Mouse (Mus musculus) intestine, postnatal 0 days (tissue): ENCODE measurements around the gene Rrp7a. TPM values are rescaled to one million over a fixed set of nuclear protein-coding genes. Genes with fewer than 3 reads are reported as not detected.

Experiments
- ATAC-seq: fragments of 200-750 bp; cut with Nextera tagmentation; 2 replicates; pipeline ENCODE4 v1.8.0; 2017; ENCODE audit warnings: mild to moderate bottlenecking, moderate TSS enrichment, moderate library complexity
- H3K27ac ChIP-seq: fragments of 300-500 bp; sonication (generic); 2 replicates; pipeline ENCODE4 v1.5.1; 2014; ENCODE audit warnings: mild to moderate bottlenecking, low read depth, low read length, moderate library complexity
- H3K27me3 ChIP-seq: fragments of 300-500 bp; sonication (generic); replicated peaks from 2 replicates; pipeline ENCODE4 v1.6.1; 2014; ENCODE audit warnings: low read length, mixed read lengths; ENCODE audit not compliant: control insufficient read depth, insufficient read depth
- H3K36me3 ChIP-seq: fragments of 300-500 bp; sonication (generic); 2 replicates; pipeline ENCODE4 v1.6.1; 2014; ENCODE audit warnings: mild to moderate bottlenecking, moderate library complexity; ENCODE audit not compliant: control insufficient read depth, insufficient read depth
- H3K4me1 ChIP-seq: fragments of 300-500 bp; sonication (generic); replicated peaks from 2 replicates; pipeline ENCODE4 v1.6.1; 2014; ENCODE audit warnings: antibody characterized with exemption, low read length, mixed read lengths; ENCODE audit not compliant: control insufficient read depth, insufficient read depth
- H3K4me2 ChIP-seq: fragments of 300-500 bp; sonication (generic); replicated peaks from 2 replicates; pipeline ENCODE4 v1.6.1; 2014; ENCODE audit warnings: low read depth, mild to moderate bottlenecking, moderate library complexity
- H3K4me3 ChIP-seq: fragments of 300-500 bp; sonication (generic); 2 replicates; pipeline ENCODE4 v1.5.1; 2014; ENCODE audit warnings: low read depth, low read length
- H3K9ac ChIP-seq: fragments of 300-500 bp; sonication (generic); 2 replicates; pipeline ENCODE4 v1.6.1; 2014; ENCODE audit warnings: mild to moderate bottlenecking, low read depth, low read length
- H3K9me3 ChIP-seq: fragments of 300-500 bp; sonication (generic); 2 replicates; pipeline ENCODE4 v1.6.1; 2016; ENCODE audit warnings: mixed run types; ENCODE audit not compliant: control insufficient read depth
- CTCF ChIP-seq: sonication (generic); IDR thresholded peaks from 2 replicates; pipeline ENCODE4 v1.5.1; 2016; ENCODE audit warnings: low read depth, mild to moderate bottlenecking, control low read depth, antibody characterized with exemption, moderate library complexity
- WGBS: fragments of 180-500 bp; shearing (Covaris S2); extraction: QIAGEN DNeasy Blood & Tissue Kit; methylation state at CpG from one replicate; pipeline ENCODE4 v1.1.7; 2014; 5-methylcytosine and 5-hydroxymethylcytosine counted together
- polyA plus RNA-seq: library from polyadenylated mRNA; unstranded; fragments of >200 nt; fragmentation: Nextera tagmentation; extraction: Ambion mirVana; gene quantifications from 2 replicates; pipeline ENCODE4 v1.2.1, GENCODE M21; 2015

Gene Rrp7a
- polyA plus RNA-seq, 1 experiment from 2014 or later: 32.7 TPM

DNA sequence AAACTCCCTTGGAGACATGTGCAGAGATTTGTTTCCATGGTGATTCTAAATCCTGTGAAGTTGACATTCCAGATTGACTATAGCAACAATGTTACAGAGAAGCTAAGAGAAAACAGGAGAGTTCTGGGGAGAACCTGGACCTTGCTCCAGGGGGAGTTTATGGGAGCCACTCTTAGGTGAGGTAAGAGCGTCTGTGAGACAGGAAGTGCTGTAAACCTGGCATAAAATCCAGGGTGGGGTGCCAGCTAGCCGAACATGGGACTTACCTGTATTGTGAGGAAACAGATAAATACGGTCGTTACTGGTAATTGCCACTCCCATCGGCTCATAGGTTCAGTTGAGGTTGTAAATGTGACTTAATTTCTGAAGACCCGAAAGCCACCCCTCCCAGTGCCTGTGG, 16.2 kb downstream of the Rrp7a start:
- Histone ChIP-seq H3K9ac (no peak overlapping the region), H3K4me2 (no peak overlapping the region), H3K4me1 (no peaks in the 10 kb centered on the region), H3K4me3 (no peak overlapping the region), H3K36me3 (peaks cover 22% of the 10 kb centered on the region), H3K9me3 (no peaks in the 10 kb centered on the region), H3K27me3 (no peaks in the 10 kb centered on the region), H3K27ac (no peak overlapping the region)
- WGBS: 38% methylated on average over 6 of the region's 6 CpGs
- peak; percentile 85 for ATAC-seq
- no peak for TF ChIP-seq CTCF

- no peak overlapping the region for H3K4me2 ChIP-seq
- no peaks in the 10 kb centered on the region for H3K9me3 ChIP-seq
- no peak overlapping the region for H3K9ac ChIP-seq
- H3K4me1 ChIP-seq: 0 out of 2 replicates have a peak, but pooled peaks cover 3% of the 10 kb centered on the region
- no peak overlapping the region for H3K27ac ChIP-seq
- 64% methylated on average over 1 of the region's 1 CpGs for WGBS
- TF ChIP-seq CTCF: no peak
- ATAC-seq: no peak
- H3K4me3 ChIP-seq: no peak overlapping the region
- no peaks in the 10 kb centered on the region for H3K27me3 ChIP-seq
- H3K36me3 ChIP-seq: peaks cover 11% of the 10 kb centered on the region
Measured at GRCm38 (mm10) chr15:83103111-83103510, 19.5 kb downstream of the Rrp7a start.

- 0% methylated on average over 8 of the region's 8 CpGs for WGBS
- ATAC-seq: no peak; the same call in 1 of the 2 replicates
- Histone ChIP-seq H3K4me3 (peak overlapping the region; percentile 54), H3K27ac (peak overlapping the region; percentile 31; the same call in 1 of the 2 replicates), H3K9me3 (no peaks in the 10 kb centered on the region), H3K4me1 (0 out of 2 replicates have a peak, but pooled peaks cover 3% of the 10 kb centered on the region), H3K27me3 (no peaks in the 10 kb centered on the region), H3K36me3 (peaks cover 3% of the 10 kb centered on the region), H3K9ac (peak overlapping the region; percentile 68), H3K4me2 (peak overlapping the region; percentile 86)
- no peak for TF ChIP-seq CTCF
Measured at GRCm38 (mm10) chr15:83100332-83100662, 22.3 kb downstream of the Rrp7a start.

DNA sequence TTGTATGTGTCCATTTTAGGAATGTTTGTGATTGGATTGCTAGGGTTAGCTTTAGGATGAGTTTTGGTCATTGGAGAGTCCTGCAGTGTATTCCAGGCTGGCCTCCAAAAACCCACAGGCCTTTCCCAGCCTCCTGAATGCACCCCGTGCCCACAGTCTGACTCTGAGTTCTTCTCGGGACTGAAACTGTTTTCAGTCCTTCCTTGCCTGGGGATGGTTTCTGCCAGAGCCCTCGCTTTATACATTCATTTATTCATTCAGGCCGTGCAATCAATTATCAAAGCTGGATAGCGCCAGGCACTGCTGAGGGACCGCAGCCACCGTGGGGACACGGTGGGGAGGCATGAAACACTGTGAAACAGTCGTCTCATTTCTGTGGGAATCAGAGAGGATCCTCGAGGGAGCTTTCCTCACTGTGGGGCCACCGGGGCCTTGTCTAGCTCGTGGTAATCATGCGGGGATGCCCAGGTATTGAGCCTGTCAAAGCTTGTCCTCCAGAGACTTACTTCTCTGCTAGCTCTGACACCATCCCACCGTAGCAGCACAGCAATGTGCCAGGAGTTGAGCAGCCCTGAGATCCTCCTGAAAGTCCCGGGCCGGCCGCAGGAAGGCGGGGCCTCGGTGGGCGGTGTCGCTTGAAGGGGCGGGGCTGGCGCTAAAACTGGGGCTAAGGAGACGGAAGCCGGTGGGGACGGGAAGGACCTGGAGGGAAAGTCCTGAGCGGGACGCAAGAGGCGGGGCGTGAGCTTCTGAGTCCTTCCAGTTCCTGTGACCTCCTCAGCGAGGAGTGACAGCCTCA, 22.9 kb downstream of the Rrp7a start:
- ATAC-seq: peak; percentile 89
- Histone ChIP-seq H3K27ac (peak overlapping the region; percentile 31; the same call in 1 of the 2 replicates), H3K4me1 (0 out of 2 replicates have a peak, but pooled peaks cover 3% of the 10 kb centered on the region), H3K9ac (peak overlapping the region; percentile 68), H3K36me3 (no peaks in the 10 kb centered on the region; the same call in 1 of the 2 replicates), H3K4me2 (peak overlapping the region; percentile 86), H3K4me3 (peak overlapping the region; percentile 54), H3K27me3 (no peaks in the 10 kb centered on the region), H3K9me3 (no peaks in the 10 kb centered on the region)
- no peak for TF ChIP-seq CTCF
- WGBS: 4% methylated on average over 31 of the region's 31 CpGs

DNA sequence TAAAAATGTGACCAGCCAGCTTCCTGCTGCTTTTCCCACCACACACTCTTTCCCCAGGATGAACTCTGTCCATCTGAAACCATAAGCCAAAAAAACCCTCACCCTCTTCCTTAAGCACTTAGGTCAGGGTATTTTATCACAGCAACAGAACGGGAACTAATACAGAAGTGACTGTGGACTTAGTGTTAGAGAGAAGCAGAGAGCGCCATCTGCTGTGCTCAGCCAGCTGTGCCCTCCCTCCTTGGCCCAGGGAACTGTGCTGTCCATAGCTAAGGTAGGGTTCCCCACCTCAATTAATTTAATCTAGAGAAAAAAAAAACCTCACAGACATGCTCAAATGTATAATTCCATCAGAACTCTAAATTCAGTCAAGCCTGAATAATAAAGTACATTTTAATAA, 26.7 kb downstream of the Rrp7a start:
- H3K9me3 ChIP-seq: no peaks in the 10 kb centered on the region
- ATAC-seq: no peak
- TF ChIP-seq CTCF: peak; percentile 73
- no peak overlapping the region for H3K4me2 ChIP-seq
- WGBS: 35% methylated on average over 2 of the region's 2 CpGs
- H3K4me1 ChIP-seq: 0 out of 2 replicates have a peak, but pooled peaks cover 3% of the 10 kb centered on the region
- H3K36me3 ChIP-seq: no peaks in the 10 kb centered on the region
- no peak overlapping the region for H3K9ac ChIP-seq
- H3K4me3 ChIP-seq: no peak overlapping the region
- no peaks in the 10 kb centered on the region for H3K27me3 ChIP-seq
- H3K27ac ChIP-seq: no peak overlapping the region

DNA sequence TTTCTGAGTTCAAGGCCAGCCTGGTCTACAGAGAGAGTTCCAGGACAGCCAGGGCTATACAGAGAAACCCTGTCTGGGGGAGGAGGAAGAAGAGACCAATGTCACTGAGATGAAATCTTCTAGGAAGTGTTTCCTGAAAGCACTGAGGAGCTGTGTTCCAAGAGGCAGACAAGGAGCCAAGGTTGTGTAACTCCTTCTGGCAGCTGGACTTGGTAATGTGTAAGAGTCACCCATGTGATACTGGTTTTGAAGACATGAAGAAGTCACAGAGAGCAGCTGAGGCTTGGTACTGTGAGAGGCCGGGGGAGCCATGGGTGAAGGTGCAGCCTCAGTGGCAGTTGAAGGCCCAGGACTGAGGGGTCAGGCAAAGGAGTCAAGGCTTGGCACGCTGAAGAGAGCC, 28.9 kb downstream of the Rrp7a start:
- Histone ChIP-seq H3K4me3 (no peak overlapping the region), H3K27me3 (no peaks in the 10 kb centered on the region), H3K4me2 (no peak overlapping the region), H3K9ac (no peak overlapping the region), H3K9me3 (no peaks in the 10 kb centered on the region), H3K36me3 (no peaks in the 10 kb centered on the region), H3K27ac (no peak overlapping the region), H3K4me1 (no peaks in the 10 kb centered on the region)
- ATAC-seq: no peak
- WGBS: 86% methylated on average over 2 of the region's 2 CpGs
- no peak for TF ChIP-seq CTCF
